Mouse (Mus musculus): ENCODE data around the gene Gse1. TPM values are rescaled to one million over a fixed set of nuclear protein-coding genes. Genes with fewer than 3 reads are reported as not detected.

The Gse1 gene
- polyA plus RNA-seq, 1 experiment from 2014 or later = 22.6 TPM

- WGBS = 89% methylated on average over 5 of the region's 5 CpGs
- ATAC-seq = no peak
These were observed 366.3 kb downstream of the Gse1 start for GRCm38 (mm10) chr8:120594571-120594970.

GRCm38 (mm10) chr8:120595963-120596362 is 367.7 kb downstream of the Gse1 start:
- H3K4me3 ChIP-seq (ENCODE audit: low read depth, low read length) = no peak overlapping the region
- H3K4me1 ChIP-seq (ENCODE audit: control insufficient read depth, insufficient read depth, low read length) = peaks cover 6% of the 10 kb centered on the region; the same call in 1 of the 2 replicates
- 9% methylated on average over 5 of the region's 5 CpGs for WGBS
- H3K27me3 ChIP-seq (replicated peaks; ENCODE audit: control insufficient read depth, insufficient read depth, low read length) = no peaks in the 10 kb centered on the region
- no peak for ATAC-seq
- no peak overlapping the region for H3K27ac ChIP-seq (ENCODE audit: low read depth, low read length)
- H3K9me3 ChIP-seq (replicated peaks; ENCODE audit: control insufficient read depth, low read length) = no peaks in the 10 kb centered on the region
- H3K36me3 ChIP-seq (ENCODE audit: control insufficient read depth, insufficient read depth, low read length) = no peaks in the 10 kb centered on the region
- H3K4me2 ChIP-seq (ENCODE audit: low read length) = no peak overlapping the region
- peak; percentile 72 for DNase-seq (ENCODE audit: low spot score)
- no peak overlapping the region for H3K9ac ChIP-seq (ENCODE audit: low read length)

More at GRCm38 (mm10) chr8:120594571-120594970, 366.3 kb downstream of the Gse1 start:
- H3K27me3 ChIP-seq (replicated peaks; ENCODE audit: control insufficient read depth, insufficient read depth, low read length) = no peaks in the 10 kb centered on the region
- H3K4me1 ChIP-seq (ENCODE audit: control insufficient read depth, insufficient read depth, low read length) = peaks cover 11% of the 10 kb centered on the region; the same call in 1 of the 2 replicates
- H3K9ac ChIP-seq (ENCODE audit: low read length) = no peak overlapping the region
- no peaks in the 10 kb centered on the region for H3K9me3 ChIP-seq (replicated peaks; ENCODE audit: control insufficient read depth, low read length)
- H3K4me3 ChIP-seq (ENCODE audit: low read depth, low read length) = no peak overlapping the region
- no peak overlapping the region for H3K4me2 ChIP-seq (ENCODE audit: low read length)
- H3K27ac ChIP-seq (ENCODE audit: low read depth, low read length) = no peak overlapping the region
- no peak for DNase-seq (ENCODE audit: low spot score)
- H3K36me3 ChIP-seq (ENCODE audit: control insufficient read depth, insufficient read depth, low read length) = no peaks in the 10 kb centered on the region

GRCm38 (mm10) chr8:120598579-120598978 is 370.3 kb downstream of the Gse1 start:
- H3K4me3 ChIP-seq (ENCODE audit: low read depth, low read length) = no peak overlapping the region
- peak overlapping the region; percentile 78 for H3K27ac ChIP-seq (ENCODE audit: low read depth, low read length)
- H3K9ac ChIP-seq (ENCODE audit: low read length) = no peak overlapping the region
- peak; percentile 87 for ATAC-seq
- H3K4me1 ChIP-seq (ENCODE audit: control insufficient read depth, insufficient read depth, low read length) = peaks cover 10% of the 10 kb centered on the region; the same call in 1 of the 2 replicates
- no peaks in the 10 kb centered on the region for H3K36me3 ChIP-seq (ENCODE audit: control insufficient read depth, insufficient read depth, low read length)
- no peaks in the 10 kb centered on the region for H3K27me3 ChIP-seq (replicated peaks; ENCODE audit: control insufficient read depth, insufficient read depth, low read length)
- 21% methylated on average over 24 of the region's 24 CpGs for WGBS
- no peaks in the 10 kb centered on the region for H3K9me3 ChIP-seq (replicated peaks; ENCODE audit: control insufficient read depth, low read length)
- H3K4me2 ChIP-seq (ENCODE audit: low read length) = peak overlapping the region; percentile 12; the same call in 1 of the 2 replicates
- DNase-seq (ENCODE audit: low spot score) = peak; percentile 93

GRCm38 (mm10) chr8:120599504-120599903 is 371.2 kb downstream of the Gse1 start:
- H3K27ac ChIP-seq (ENCODE audit: low read depth, low read length) = peak overlapping the region; percentile 78; the same call in 1 of the 2 replicates
- 44% methylated on average over 7 of the region's 7 CpGs for WGBS
- no peaks in the 10 kb centered on the region for H3K9me3 ChIP-seq (replicated peaks; ENCODE audit: control insufficient read depth, low read length)
- no peak overlapping the region for H3K4me3 ChIP-seq (ENCODE audit: low read depth, low read length)
- ATAC-seq = no peak
- H3K4me1 ChIP-seq (ENCODE audit: control insufficient read depth, insufficient read depth, low read length) = peaks cover 10% of the 10 kb centered on the region; the same call in 1 of the 2 replicates
- H3K36me3 ChIP-seq (ENCODE audit: control insufficient read depth, insufficient read depth, low read length) = no peaks in the 10 kb centered on the region
- no peak overlapping the region for H3K9ac ChIP-seq (ENCODE audit: low read length)
- H3K27me3 ChIP-seq (replicated peaks; ENCODE audit: control insufficient read depth, insufficient read depth, low read length) = no peaks in the 10 kb centered on the region
- no peak overlapping the region for H3K4me2 ChIP-seq (ENCODE audit: low read length)
- DNase-seq (ENCODE audit: low spot score) = peak; percentile 81

- Histone ChIP-seq H3K27ac (ENCODE audit: low read depth, low read length) (no peak overlapping the region), H3K4me3 (ENCODE audit: low read depth, low read length) (no peak overlapping the region), H3K27me3 (replicated peaks; ENCODE audit: control insufficient read depth, insufficient read depth, low read length) (no peaks in the 10 kb centered on the region), H3K4me2 (ENCODE audit: low read length) (no peak overlapping the region), H3K4me1 (ENCODE audit: control insufficient read depth, insufficient read depth, low read length) (peaks cover 10% of the 10 kb centered on the region; the same call in 1 of the 2 replicates), H3K9me3 (replicated peaks; ENCODE audit: control insufficient read depth, low read length) (no peaks in the 10 kb centered on the region), H3K36me3 (ENCODE audit: control insufficient read depth, insufficient read depth, low read length) (no peaks in the 10 kb centered on the region), H3K9ac (ENCODE audit: low read length) (no peak overlapping the region)
- ATAC-seq (peak; percentile 38; the same call in 1 of the 2 replicates), DNase-seq (ENCODE audit: low spot score) (peak; percentile 71)
- 35% methylated on average over 6 of the region's 6 CpGs for WGBS
These were observed 374.4 kb downstream of the Gse1 start for GRCm38 (mm10) chr8:120602672-120603071.

- no peak overlapping the region for H3K27ac ChIP-seq (ENCODE audit: low read depth, low read length)
- DNase-seq (ENCODE audit: low spot score) (no peak), ATAC-seq (peak; percentile 37; the same call in 1 of the 2 replicates)
- no peak overlapping the region for H3K9ac ChIP-seq (ENCODE audit: low read length)
- no peaks in the 10 kb centered on the region for H3K36me3 ChIP-seq (ENCODE audit: control insufficient read depth, insufficient read depth, low read length)
- H3K4me3 ChIP-seq (ENCODE audit: low read depth, low read length) = no peak overlapping the region
- WGBS = 81% methylated on average over 9 of the region's 9 CpGs
- 0 out of 2 replicates have a peak, but pooled peaks cover 6% of the 10 kb centered on the region for H3K4me1 ChIP-seq (ENCODE audit: control insufficient read depth, insufficient read depth, low read length)
- no peaks in the 10 kb centered on the region for H3K27me3 ChIP-seq (replicated peaks; ENCODE audit: control insufficient read depth, insufficient read depth, low read length)
- no peaks in the 10 kb centered on the region for H3K9me3 ChIP-seq (replicated peaks; ENCODE audit: control insufficient read depth, low read length)
- no peak overlapping the region for H3K4me2 ChIP-seq (ENCODE audit: low read length)
These were observed 379.2 kb downstream of the Gse1 start for GRCm38 (mm10) chr8:120607460-120607859.

- ATAC-seq (peak; percentile 75), DNase-seq (ENCODE audit: low spot score) (peak; percentile 87)
- H3K36me3 ChIP-seq (ENCODE audit: control insufficient read depth, insufficient read depth, low read length) = no peaks in the 10 kb centered on the region
- H3K27me3 ChIP-seq (replicated peaks; ENCODE audit: control insufficient read depth, insufficient read depth, low read length) = no peaks in the 10 kb centered on the region
- no peak overlapping the region for H3K27ac ChIP-seq (ENCODE audit: low read depth, low read length)
- no peak overlapping the region for H3K9ac ChIP-seq (ENCODE audit: low read length)
- no peaks in the 10 kb centered on the region for H3K9me3 ChIP-seq (replicated peaks; ENCODE audit: control insufficient read depth, low read length)
- 0 out of 2 replicates have a peak, but pooled peaks cover 1% of the 10 kb centered on the region for H3K4me1 ChIP-seq (ENCODE audit: control insufficient read depth, insufficient read depth, low read length)
- WGBS = 16% methylated on average over 7 of the region's 7 CpGs
- H3K4me3 ChIP-seq (ENCODE audit: low read depth, low read length) = no peak overlapping the region
- H3K4me2 ChIP-seq (ENCODE audit: low read length) = no peak overlapping the region
These were observed 379.6 kb downstream of the Gse1 start for GRCm38 (mm10) chr8:120607885-120608284.

- Histone ChIP-seq H3K9me3 (replicated peaks; ENCODE audit: control insufficient read depth, low read length) (no peaks in the 10 kb centered on the region), H3K27me3 (replicated peaks; ENCODE audit: control insufficient read depth, insufficient read depth, low read length) (no peaks in the 10 kb centered on the region), H3K4me2 (ENCODE audit: low read length) (no peak overlapping the region), H3K36me3 (ENCODE audit: control insufficient read depth, insufficient read depth, low read length) (no peaks in the 10 kb centered on the region), H3K27ac (ENCODE audit: low read depth, low read length) (no peak overlapping the region), H3K4me1 (ENCODE audit: control insufficient read depth, insufficient read depth, low read length) (no peaks in the 10 kb centered on the region), H3K9ac (ENCODE audit: low read length) (no peak overlapping the region), H3K4me3 (ENCODE audit: low read depth, low read length) (no peak overlapping the region)
- ATAC-seq (no peak), DNase-seq (ENCODE audit: low spot score) (no peak)
- 88% methylated on average over 6 of the region's 6 CpGs for WGBS
These were observed 382.6 kb downstream of the Gse1 start for GRCm38 (mm10) chr8:120610824-120611223.

GRCm38 (mm10) chr8:120614491-120614890 is 386.2 kb downstream of the Gse1 start:
- WGBS = 86% methylated on average over 3 of the region's 3 CpGs
- peaks cover 7% of the 10 kb centered on the region; the same call in 1 of the 2 replicates for H3K4me1 ChIP-seq (ENCODE audit: control insufficient read depth, insufficient read depth, low read length)

More at GRCm38 (mm10) chr8:120614491-120614890, 386.2 kb downstream of the Gse1 start:
- ATAC-seq = no peak
- DNase-seq (ENCODE audit: low spot score) = no peak
- no peaks in the 10 kb centered on the region for H3K27me3 ChIP-seq (replicated peaks; ENCODE audit: control insufficient read depth, insufficient read depth, low read length)
- no peak overlapping the region for H3K9ac ChIP-seq (ENCODE audit: low read length)
- H3K36me3 ChIP-seq (ENCODE audit: control insufficient read depth, insufficient read depth, low read length) = no peaks in the 10 kb centered on the region
- no peak overlapping the region for H3K27ac ChIP-seq (ENCODE audit: low read depth, low read length)
- H3K4me3 ChIP-seq (ENCODE audit: low read depth, low read length) = no peak overlapping the region
- no peak overlapping the region for H3K4me2 ChIP-seq (ENCODE audit: low read length)
- H3K9me3 ChIP-seq (replicated peaks; ENCODE audit: control insufficient read depth, low read length) = no peaks in the 10 kb centered on the region
